Mouse (Mus musculus) CH12.LX (cell line): ENCODE results near the gene Spats2. TPM values are rescaled to one million over a fixed set of nuclear protein-coding genes. Genes with fewer than 3 reads are reported as not detected.
"Not testable (repeated sequence)": the region's sequence is repeated elsewhere in the genome, so short reads cannot be mapped to it uniquely, and the experiment has no call there.

Experiments
- DNase-seq: peaks from one replicate; pipeline ENCODE4 v3.0.0-alpha.2; 2013; ENCODE audit errors: extremely low read depth
- H3K27ac ChIP-seq: 2 replicates; pipeline ENCODE4 v1.5.1; 2012; ENCODE audit warnings: low read depth, mild to moderate bottlenecking, control low read depth, moderate library complexity; ENCODE audit not compliant: insufficient read depth
- H3K27me3 ChIP-seq: replicated peaks from 2 replicates; pipeline ENCODE3; 2012; ENCODE audit warnings: inconsistent platforms
- H3K36me3 ChIP-seq, 2 experiments: replicated peaks in 1 of 2; 2 replicates each; pipeline versions ENCODE3 to v1.6.1; 2012; ENCODE audit warnings: inconsistent platforms in 1 of 2, low read length in 1 of 2, mild to moderate bottlenecking in 1 of 2, mixed read lengths in 1 of 2, moderate library complexity in 1 of 2; ENCODE audit not compliant: control insufficient read depth in 1 of 2, insufficient read depth in 1 of 2
- H3K4me1 ChIP-seq, 2 experiments: 2 replicates each; pipeline ENCODE4 v1.6.1; 2012; ENCODE audit warnings: inconsistent platforms in 1 of 2, moderate library complexity in 1 of 2; ENCODE audit not compliant: insufficient read depth in 2 of 2, control insufficient read depth in 1 of 2
- H3K4me2 ChIP-seq: 2 replicates; pipeline ENCODE4 v1.6.1; 2012; ENCODE audit warnings: low read depth, mild to moderate bottlenecking, control low read depth; ENCODE audit not compliant: poor library complexity, insufficient read depth, severe bottlenecking
- H3K4me3 ChIP-seq, 3 experiments: fragments of 150-350 bp in 1 of 3; sonication (generic) in 1 of 3; replicated peaks in 1 of 3; 2 replicates each; pipeline versions ENCODE3 to v1.5.1; 2011 to 2012; ENCODE audit warnings: low read depth in 2 of 3, low read length in 2 of 3, mild to moderate bottlenecking in 2 of 3, moderate library complexity in 2 of 3, control low read depth in 1 of 3, improper control_type of control experiment in 1 of 3, inconsistent platforms in 1 of 3, mixed read lengths in 1 of 3; ENCODE audit not compliant: poor library complexity in 1 of 3
- H3K79me2 ChIP-seq: replicated peaks from 2 replicates; pipeline ENCODE4 v1.6.1; 2012; ENCODE audit warnings: mild to moderate bottlenecking, moderate library complexity; ENCODE audit not compliant: control insufficient read depth, poor library complexity, insufficient read depth, severe bottlenecking; ENCODE audit errors: extremely low read depth
- H3K9ac ChIP-seq: 2 replicates; pipeline ENCODE4 v1.6.1; 2012; ENCODE audit warnings: low read depth, mild to moderate bottlenecking, control low read depth, moderate library complexity; ENCODE audit not compliant: insufficient read depth
- H3K9me3 ChIP-seq: replicated peaks from 2 replicates; pipeline ENCODE3; 2012; ENCODE audit warnings: low read length, inconsistent platforms, mixed read lengths
- BHLHE40 ChIP-seq: IDR thresholded peaks from 2 replicates; pipeline ENCODE4 v1.6.1; 2011; ENCODE audit warnings: mild to moderate bottlenecking, low read depth, low read length, improper control_type of control experiment
- CHD2 ChIP-seq: IDR thresholded peaks from 2 replicates; pipeline ENCODE4 v1.6.1; 2011; ENCODE audit warnings: low read length, improper control_type of control experiment
- E2F4 ChIP-seq: IDR thresholded peaks from 2 replicates; pipeline ENCODE4 v1.6.1; 2011; ENCODE audit warnings: low read depth, low read length, improper control_type of control experiment; ENCODE audit not compliant: insufficient replicate concordance
- ELF1 ChIP-seq: IDR thresholded peaks from 2 replicates; pipeline ENCODE4 v1.6.1; 2014; ENCODE audit warnings: low read depth, mild to moderate bottlenecking, inconsistent platforms, low read length, improper control_type of control experiment
- ETS1 ChIP-seq: conservative IDR thresholded peaks from 2 replicates; pipeline ENCODE4 v1.6.1; 2012; ENCODE audit warnings: low read depth, mild to moderate bottlenecking, inconsistent platforms, low read length, improper control_type of control experiment, moderate library complexity
- GABPA ChIP-seq: IDR thresholded peaks from 2 replicates; pipeline ENCODE4 v1.6.1; 2012; ENCODE audit warnings: low read depth, low read length, improper control_type of control experiment, inconsistent platforms; ENCODE audit not compliant: insufficient replicate concordance
- JUN ChIP-seq: IDR thresholded peaks from 2 replicates; pipeline ENCODE4 v1.6.1; 2011; ENCODE audit warnings: low read depth, mild to moderate bottlenecking, low read length, improper control_type of control experiment, moderate library complexity; ENCODE audit not compliant: insufficient read depth
- JUND ChIP-seq: conservative IDR thresholded peaks from 2 replicates; pipeline ENCODE4 v1.6.1; 2011; ENCODE audit warnings: low read depth, low read length, improper control_type of control experiment
- MAFK ChIP-seq: IDR thresholded peaks from 2 replicates; pipeline ENCODE4 v1.6.1; 2011; ENCODE audit warnings: low read length, improper control_type of control experiment; ENCODE audit not compliant: insufficient replicate concordance
- MEF2A ChIP-seq: IDR thresholded peaks from 2 replicates; pipeline ENCODE4 v1.6.1; 2014; ENCODE audit warnings: low read depth, mild to moderate bottlenecking, inconsistent platforms, low read length, improper control_type of control experiment, borderline replicate concordance
- MXI1 ChIP-seq: IDR thresholded peaks from 2 replicates; pipeline ENCODE4 v1.6.1; 2011; ENCODE audit warnings: mild to moderate bottlenecking, low read depth, low read length, improper control_type of control experiment
- NELFE ChIP-seq: IDR thresholded peaks from 2 replicates; pipeline ENCODE4 v1.6.1; 2011; ENCODE audit warnings: low read depth, low read length, improper control_type of control experiment
- PAX5 ChIP-seq: IDR thresholded peaks from 2 replicates; pipeline ENCODE4 v1.6.1; 2012; ENCODE audit warnings: low read length, inconsistent platforms, mixed read lengths
- POLR2A ChIP-seq: IDR thresholded peaks from 2 replicates; pipeline ENCODE4 v1.6.1; 2011; ENCODE audit warnings: low read depth, mild to moderate bottlenecking, improper control_type of control experiment, low read length
- RCOR1 ChIP-seq: conservative IDR thresholded peaks from 2 replicates; pipeline ENCODE4 v1.6.1; 2012; ENCODE audit warnings: low read depth, mild to moderate bottlenecking, inconsistent platforms, low read length, improper control_type of control experiment
- SMC3 ChIP-seq: IDR thresholded peaks from 2 replicates; pipeline ENCODE4 v1.6.1; 2011; ENCODE audit warnings: low read depth, low read length, improper control_type of control experiment
- TBP ChIP-seq: conservative IDR thresholded peaks from 2 replicates; pipeline ENCODE4 v1.6.1; 2011; ENCODE audit warnings: low read depth, low read length, improper control_type of control experiment
- TCF12 ChIP-seq: IDR thresholded peaks from 2 replicates; pipeline ENCODE4 v1.6.1; 2014; ENCODE audit warnings: low read depth, mild to moderate bottlenecking, inconsistent platforms, low read length, improper control_type of control experiment
- UBTF ChIP-seq: IDR thresholded peaks from 2 replicates; pipeline ENCODE4 v1.6.1; 2012; ENCODE audit warnings: low read depth, mild to moderate bottlenecking, inconsistent platforms, low read length, improper control_type of control experiment, moderate library complexity
- ZC3H11A ChIP-seq: IDR thresholded peaks from 2 replicates; pipeline ENCODE4 v1.6.1; 2012; ENCODE audit warnings: low read depth, mild to moderate bottlenecking, inconsistent platforms, low read length, improper control_type of control experiment
- ZKSCAN1 ChIP-seq: IDR thresholded peaks from 2 replicates; pipeline ENCODE4 v1.6.1; 2012; ENCODE audit warnings: low read depth, inconsistent platforms, low read length, improper control_type of control experiment, borderline replicate concordance
- ZNF384 ChIP-seq: IDR thresholded peaks from 2 replicates; pipeline ENCODE4 v1.6.1; 2012; ENCODE audit warnings: low read depth, low read length, improper control_type of control experiment, inconsistent platforms
- dilution Hi-C: fragments of 300-500 bp; cut with MboI; formaldehyde crosslinking; loops from 2 replicates; pipeline ENCODE4 v1.14.3; 2020; ENCODE audit warnings: low sequenced_read_pairs; ENCODE audit not compliant: extremely low pct_unique_long_range_greater_than_20kb, extremely low pct_ligation_motif_present
- in situ Hi-C: fragments of 300-500 bp; cut with MboI; formaldehyde crosslinking; loops from 3 replicates; pipeline ENCODE4 v1.14.3; 2019; ENCODE audit warnings: low sequenced_read_pairs, low pct_ligation_motif_present, low pct_unique_long_range_greater_than_20kb, mixed read lengths
- polyA plus RNA-seq: library from polyadenylated mRNA; unstranded; fragments of >175 nt; gene quantifications from 2 replicates; pipeline ENCODE4 v1.2.1, GENCODE M21; 2012; ENCODE audit warnings: low read depth; ENCODE audit not compliant: insufficient read length
- total RNA-seq, 2 experiments: library from RNA; depleted of rRNA; stranded (reverse); fragments of 300-350 nt in 1 of 2; fragments of >200 nt in 1 of 2; gene quantifications; 2 replicates each; pipeline ENCODE4 v1.2.3; 2012 to 2014

Gene Spats2
- total and polyA plus RNA-seq, 3 experiments: 26.5 to 81.0 (median 68.3) TPM

- no peaks in the 10 kb centered on the region for H3K9me3 ChIP-seq
- no peak overlapping the region for H3K4me3 ChIP-seq
- H3K9ac ChIP-seq: no peak overlapping the region
- peaks cover 11% of the 10 kb centered on the region for H3K27me3 ChIP-seq
- H3K79me2 ChIP-seq: no peaks in the 10 kb centered on the region
- DNase-seq: no peak
- TF ChIP-seq ZC3H11A (no peak), JUND (no peak), CHD2 (no peak), ELF1 (no peak), GABPA (no peak), UBTF (no peak)
- H3K36me3 ChIP-seq: peaks cover 39 to 60% of the 10 kb centered on the region in 2 experiments
- dilution Hi-C loops: no loop called here
- in situ Hi-C loops: no loop called here
- H3K4me2 ChIP-seq: no peak overlapping the region
- no peak overlapping the region for H3K27ac ChIP-seq
- no peaks in the 10 kb centered on the region; a peak in 1 of 4 replicates for H3K4me1 ChIP-seq
Measured at GRCm38 (mm10) chr15:99241249-99241648, 115.5 kb downstream of the Spats2 start.

GRCm38 (mm10) chr15:99242045-99242444, 116.3 kb downstream of the Spats2 start:
- Histone ChIP-seq H3K4me1 (no peaks in the 10 kb centered on the region; a peak in 1 of 4 replicates), H3K27ac (no peak overlapping the region), H3K4me3 (no peak overlapping the region), H3K27me3 (peaks cover 5% of the 10 kb centered on the region), H3K79me2 (no peaks in the 10 kb centered on the region), H3K36me3 (peaks cover 46 to 68% of the 10 kb centered on the region in 2 experiments), H3K9me3 (no peaks in the 10 kb centered on the region), H3K4me2 (no peak overlapping the region), H3K9ac (no peak overlapping the region)
- DNase-seq: no peak
- dilution Hi-C loops: no loop called here
- in situ Hi-C loops: no loop called here
- TF ChIP-seq ETS1 (no peak), ZC3H11A (no peak), BHLHE40 (no peak), ZNF384 (no peak), TBP (no peak), POLR2A (no peak), E2F4 (no peak), RCOR1 (no peak), NELFE (no peak), GABPA (no peak), TCF12 (no peak), MAFK (no peak), JUN (no peak), MXI1 (no peak), PAX5 (no peak), MEF2A (no peak), ZKSCAN1 (no peak), SMC3 (no peak)

GRCm38 (mm10) chr15:99246736-99247135, 121.0 kb downstream of the Spats2 start:
- H3K9ac ChIP-seq, H3K4me1 ChIP-seq, H3K9me3 ChIP-seq, dilution Hi-C loops, H3K27me3 ChIP-seq, H3K4me2 ChIP-seq, in situ Hi-C loops, H3K27ac ChIP-seq, DNase-seq, H3K4me3 ChIP-seq, H3K79me2 ChIP-seq: not testable (repeated sequence)
- peaks cover 67 to 81% of the 10 kb centered on the region in 2 experiments for H3K36me3 ChIP-seq
